Mouse (Mus musculus) neural tube, embryonic 12.5 days (tissue): ENCODE measurements around the gene Rbpjl. TPM values are rescaled to one million over a fixed set of nuclear protein-coding genes. Genes with fewer than 3 reads are reported as not detected.

ENCODE experiments used
- ATAC-seq: fragments of 200-750 bp; cut with Nextera tagmentation; 2 replicates; pipeline ENCODE4 v1.8.0; 2017; ENCODE audit warnings: low read depth, mild to moderate bottlenecking, moderate TSS enrichment, moderate library complexity; ENCODE audit not compliant: low FRiP score
- H3K27ac ChIP-seq: fragments of 300-500 bp; sonication (generic); 2 replicates; pipeline ENCODE4 v1.5.1; 2016
- H3K27me3 ChIP-seq: fragments of 300-500 bp; sonication (generic); replicated peaks from 2 replicates; pipeline ENCODE4 v1.6.1; 2016; ENCODE audit warnings: mild to moderate bottlenecking
- H3K36me3 ChIP-seq: fragments of 300-500 bp; sonication (generic); 2 replicates; pipeline ENCODE4 v1.6.1; 2016; ENCODE audit warnings: mild to moderate bottlenecking
- H3K4me1 ChIP-seq: fragments of 300-500 bp; sonication (generic); 2 replicates; pipeline ENCODE4 v1.6.1; 2016
- H3K4me2 ChIP-seq: fragments of 300-500 bp; sonication (generic); replicated peaks from 2 replicates; pipeline ENCODE4 v1.6.1; 2016; ENCODE audit warnings: mild to moderate bottlenecking
- H3K4me3 ChIP-seq: fragments of 300-500 bp; sonication (generic); 2 replicates; pipeline ENCODE4 v1.5.1; 2016
- H3K9ac ChIP-seq: fragments of 300-500 bp; sonication (generic); 2 replicates; pipeline ENCODE4 v1.6.1; 2016; ENCODE audit warnings: mild to moderate bottlenecking
- H3K9me3 ChIP-seq: fragments of 300-500 bp; sonication (generic); 2 replicates; pipeline ENCODE4 v1.6.1; 2016; ENCODE audit warnings: mild to moderate bottlenecking
- WGBS: fragments of 180-500 bp; shearing (Covaris S2); methylation state at CpG from one replicate; pipeline ENCODE4 v1.1.7; 2016; 5-methylcytosine and 5-hydroxymethylcytosine counted together
- polyA plus RNA-seq: library from polyadenylated mRNA; unstranded; fragments of >200 nt; fragmentation: Nextera tagmentation; extraction: Ambion mirVana; gene quantifications from 2 replicates; pipeline ENCODE4 v1.2.1, GENCODE M21; 2016

Gene Rbpjl
- polyA plus RNA-seq, 1 experiment from 2014 or later = 0.13 TPM

- Histone ChIP-seq H3K4me3 (no peak overlapping the region), H3K27ac (no peak overlapping the region), H3K4me1 (no peaks in the 10 kb centered on the region), H3K4me2 (no peak overlapping the region), H3K27me3 (no peaks in the 10 kb centered on the region), H3K9ac (no peak overlapping the region), H3K9me3 (no peaks in the 10 kb centered on the region), H3K36me3 (no peaks in the 10 kb centered on the region)
- no peak for ATAC-seq
- 92% methylated on average over 15 of the region's 15 CpGs for WGBS
These were observed 25.2 kb upstream of the Rbpjl start for GRCm38 (mm10) chr2:164377478-164378426.

GRCm38 (mm10) chr2:164381726-164382125, 21.2 kb upstream of the Rbpjl start:
- no peak overlapping the region for H3K4me2 ChIP-seq
- no peak overlapping the region for H3K9ac ChIP-seq
- H3K36me3 ChIP-seq = no peaks in the 10 kb centered on the region
- H3K4me3 ChIP-seq = no peak overlapping the region
- WGBS = 79% methylated on average over 8 of the region's 8 CpGs
- H3K27me3 ChIP-seq = no peaks in the 10 kb centered on the region
- no peak for ATAC-seq
- peaks cover 9% of the 10 kb centered on the region; the same call in 1 of the 2 replicates for H3K4me1 ChIP-seq
- H3K27ac ChIP-seq = no peak overlapping the region
- H3K9me3 ChIP-seq = no peaks in the 10 kb centered on the region

- Histone ChIP-seq H3K36me3 (no peaks in the 10 kb centered on the region), H3K4me1 (peaks cover 9% of the 10 kb centered on the region; the same call in 1 of the 2 replicates), H3K4me2 (no peak overlapping the region), H3K9me3 (no peaks in the 10 kb centered on the region), H3K4me3 (no peak overlapping the region), H3K9ac (no peak overlapping the region), H3K27ac (no peak overlapping the region), H3K27me3 (0 out of 2 replicates have a peak, but pooled peaks cover under 1% of the 10 kb centered on the region)
- ATAC-seq = no peak
- 83% methylated on average over 3 of the region's 3 CpGs for WGBS
These were observed 20.0 kb upstream of the Rbpjl start for GRCm38 (mm10) chr2:164382971-164383370.

GRCm38 (mm10) chr2:164383656-164384399, 19.1 kb upstream of the Rbpjl start:
- H3K27me3 ChIP-seq = 0 out of 2 replicates have a peak, but pooled peaks cover 6% of the 10 kb centered on the region
- H3K36me3 ChIP-seq = no peaks in the 10 kb centered on the region
- peaks cover 11% of the 10 kb centered on the region for H3K4me1 ChIP-seq
- no peaks in the 10 kb centered on the region for H3K9me3 ChIP-seq
- no peak overlapping the region for H3K4me2 ChIP-seq
- no peak overlapping the region for H3K4me3 ChIP-seq
- no peak overlapping the region for H3K9ac ChIP-seq
- 67% methylated on average over 11 of the region's 11 CpGs for WGBS
- H3K27ac ChIP-seq = no peak overlapping the region
- no peak for ATAC-seq

GRCm38 (mm10) chr2:164385927-164386763, 16.8 kb upstream of the Rbpjl start:
- Histone ChIP-seq H3K27me3 (0 out of 2 replicates have a peak, but pooled peaks cover 6% of the 10 kb centered on the region), H3K9ac (no peak overlapping the region), H3K4me1 (peaks cover 14% of the 10 kb centered on the region), H3K9me3 (no peaks in the 10 kb centered on the region), H3K4me3 (no peak overlapping the region), H3K4me2 (peak overlapping the region; percentile 37), H3K36me3 (no peaks in the 10 kb centered on the region), H3K27ac (0 out of 2 replicates have a peak overlapping the region, but pooled peaks have one; percentile 20)
- 14% methylated on average over 18 of the region's 18 CpGs for whole genome bisulfite sequencing
- peak; percentile 71 for ATAC-seq

GRCm38 (mm10) chr2:164386953-164387352, 16.0 kb upstream of the Rbpjl start:
- Histone ChIP-seq H3K4me3 (no peak overlapping the region), H3K4me1 (peaks cover 14% of the 10 kb centered on the region), H3K36me3 (no peaks in the 10 kb centered on the region), H3K27me3 (0 out of 2 replicates have a peak, but pooled peaks cover 6% of the 10 kb centered on the region), H3K4me2 (no peak overlapping the region), H3K9me3 (no peaks in the 10 kb centered on the region), H3K27ac (no peak overlapping the region), H3K9ac (no peak overlapping the region)
- ATAC-seq = no peak
- WGBS = 15% methylated on average over 8 of the region's 8 CpGs

GRCm38 (mm10) chr2:164389020-164389419, 13.9 kb upstream of the Rbpjl start, which contains the start of gene Slpi:
Gene Slpi, minus strand, starts transcription at chr2:164389095.
- peak within 1 kb of the TSS; percentile 42 for H3K4me3 ChIP-seq
- H3K4me1 ChIP-seq = peaks cover 14% of the 10 kb centered on the region
- 0 out of 2 replicates have a peak within 1 kb of the TSS, but pooled peaks have one; percentile 53 for H3K27ac ChIP-seq
- H3K36me3 ChIP-seq = no peaks in the 10 kb centered on the region
- H3K4me2 ChIP-seq = peak within 1 kb of the TSS; percentile 73
- WGBS = under 1% methylated on average over 17 of the region's 17 CpGs
- H3K9me3 ChIP-seq = no peaks in the 10 kb centered on the region
- H3K9ac ChIP-seq = peak within 1 kb of the TSS; percentile 42
- peak; percentile 59; the same call in 1 of the 2 replicates for ATAC-seq
- H3K27me3 ChIP-seq = peaks cover 11% of the 10 kb centered on the region

GRCm38 (mm10) chr2:164389499-164389898, 13.4 kb upstream of the Rbpjl start:
- H3K36me3 ChIP-seq = no peaks in the 10 kb centered on the region
- H3K27ac ChIP-seq = 0 out of 2 replicates have a peak overlapping the region, but pooled peaks have one; percentile 53
- peak overlapping the region; percentile 42 for H3K9ac ChIP-seq
- no peaks in the 10 kb centered on the region for H3K9me3 ChIP-seq
- H3K4me1 ChIP-seq = peaks cover 14% of the 10 kb centered on the region
- ATAC-seq = peak; percentile 63
- peaks cover 11% of the 10 kb centered on the region for H3K27me3 ChIP-seq
- H3K4me3 ChIP-seq = peak overlapping the region; percentile 42
- H3K4me2 ChIP-seq = peak overlapping the region; percentile 73
- under 1% methylated on average over 30 of the region's 30 CpGs for WGBS

GRCm38 (mm10) chr2:164393126-164393525, 9.8 kb upstream of the Rbpjl start:
- H3K9ac ChIP-seq = no peak overlapping the region
- peaks cover 9% of the 10 kb centered on the region for H3K27me3 ChIP-seq
- no peak for ATAC-seq
- WGBS = 85% methylated on average over 29 of the region's 29 CpGs
- no peaks in the 10 kb centered on the region for H3K36me3 ChIP-seq
- no peak overlapping the region for H3K4me3 ChIP-seq
- H3K27ac ChIP-seq = no peak overlapping the region
- no peak overlapping the region for H3K4me2 ChIP-seq
- H3K4me1 ChIP-seq = peaks cover 5% of the 10 kb centered on the region
- H3K9me3 ChIP-seq = peaks cover 12% of the 10 kb centered on the region

- Histone ChIP-seq H3K4me2 (no peak overlapping the region), H3K27me3 (peaks cover 28% of the 10 kb centered on the region), H3K4me3 (no peak overlapping the region), H3K4me1 (no peaks in the 10 kb centered on the region; the same call in 1 of the 2 replicates), H3K27ac (no peak overlapping the region), H3K9me3 (peaks cover 12% of the 10 kb centered on the region), H3K36me3 (no peaks in the 10 kb centered on the region), H3K9ac (no peak overlapping the region)
- no peak for ATAC-seq
- 90% methylated on average over 7 of the region's 7 CpGs for WGBS
These were observed 6.9 kb upstream of the Rbpjl start for GRCm38 (mm10) chr2:164396076-164396475.

- WGBS = 77% methylated on average over 12 of the region's 12 CpGs
These were observed 6.0 kb upstream of the Rbpjl start for GRCm38 (mm10) chr2:164396911-164397310.

More at GRCm38 (mm10) chr2:164396911-164397310, 6.0 kb upstream of the Rbpjl start:
- no peak overlapping the region for H3K4me2 ChIP-seq
- H3K27me3 ChIP-seq = peaks cover 37% of the 10 kb centered on the region
- no peak overlapping the region for H3K9ac ChIP-seq
- no peak overlapping the region for H3K4me3 ChIP-seq
- ATAC-seq = no peak
- no peaks in the 10 kb centered on the region; the same call in 1 of the 2 replicates for H3K4me1 ChIP-seq
- H3K36me3 ChIP-seq = no peaks in the 10 kb centered on the region
- no peak overlapping the region for H3K27ac ChIP-seq
- peaks cover 12% of the 10 kb centered on the region for H3K9me3 ChIP-seq
